Mouse (Mus musculus) limb, embryonic 13.5 days (tissue): ENCODE data around the gene Evi5. TPM values are rescaled to one million over a fixed set of nuclear protein-coding genes. Genes with fewer than 3 reads are reported as not detected.

Experiments
- ATAC-seq: fragments of 200-750 bp; cut with Nextera tagmentation; 2 replicates; pipeline ENCODE4 v1.8.0; 2017; ENCODE audit warnings: low read depth, moderate number of reproducible peaks, moderate TSS enrichment; ENCODE audit not compliant: low FRiP score
- H3K27ac ChIP-seq: fragments of 300-500 bp; sonication (generic); 2 replicates; pipeline ENCODE4 v1.5.1; 2015; ENCODE audit warnings: inconsistent platforms, mild to moderate bottlenecking, moderate library complexity
- H3K27me3 ChIP-seq: fragments of 300-500 bp; sonication (generic); 2 replicates; pipeline ENCODE4 v1.6.1; 2015; ENCODE audit warnings: mild to moderate bottlenecking, inconsistent platforms
- H3K36me3 ChIP-seq: fragments of 300-500 bp; sonication (generic); 2 replicates; pipeline ENCODE4 v1.6.1; 2015; ENCODE audit warnings: inconsistent platforms, mild to moderate bottlenecking, moderate library complexity
- H3K4me1 ChIP-seq: fragments of 300-500 bp; sonication (generic); 2 replicates; pipeline ENCODE4 v1.6.1; 2015; ENCODE audit warnings: inconsistent platforms
- H3K4me2 ChIP-seq: fragments of 300-500 bp; sonication (generic); replicated peaks from 2 replicates; pipeline ENCODE4 v1.6.1; 2015; ENCODE audit warnings: inconsistent platforms, mild to moderate bottlenecking, moderate library complexity
- H3K4me3 ChIP-seq: fragments of 300-500 bp; sonication (generic); 2 replicates; pipeline ENCODE4 v1.5.1; 2015; ENCODE audit warnings: moderate library complexity, mild to moderate bottlenecking, inconsistent platforms
- H3K9ac ChIP-seq: fragments of 300-500 bp; sonication (generic); 2 replicates; pipeline ENCODE4 v1.6.1; 2015; ENCODE audit warnings: mild to moderate bottlenecking, inconsistent platforms
- H3K9me3 ChIP-seq: fragments of 300-500 bp; sonication (generic); 2 replicates; pipeline ENCODE4 v1.6.1; 2016; ENCODE audit warnings: inconsistent platforms
- WGBS: fragments of 180-500 bp; shearing (Covaris S2); methylation state at CpG from one replicate; pipeline ENCODE4 v1.1.7; 2015; 5-methylcytosine and 5-hydroxymethylcytosine counted together
- polyA plus RNA-seq: library from polyadenylated mRNA; unstranded; fragments of >200 nt; fragmentation: Nextera tagmentation; extraction: Ambion mirVana; gene quantifications from 2 replicates; pipeline ENCODE4 v1.2.1, GENCODE M21; 2015

Evi5 gene
- polyA plus RNA-seq, 1 experiment from 2014 or later, result 88.5 TPM

GRCm38 (mm10) chr5:107717871-107718361 lies 157.0 kb downstream of the Evi5 start:
- WGBS, result 9% methylated on average over 11 of the region's 11 CpGs
- Histone ChIP-seq H3K4me2 (no peak overlapping the region), H3K9ac (no peak overlapping the region), H3K27ac (no peak overlapping the region), H3K4me3 (no peak overlapping the region), H3K36me3 (no peaks in the 10 kb centered on the region), H3K9me3 (no peaks in the 10 kb centered on the region), H3K27me3 (peaks cover 91% of the 10 kb centered on the region), H3K4me1 (peaks cover 13% of the 10 kb centered on the region)
- no peak for ATAC-seq

- Histone ChIP-seq H3K4me1 (no peaks in the 10 kb centered on the region), H3K27ac (no peak overlapping the region), H3K4me2 (no peak overlapping the region), H3K27me3 (peaks cover 53% of the 10 kb centered on the region), H3K36me3 (no peaks in the 10 kb centered on the region), H3K4me3 (no peak overlapping the region), H3K9me3 (no peaks in the 10 kb centered on the region), H3K9ac (no peak overlapping the region)
- WGBS, result 87% methylated on average over 2 of the region's 2 CpGs
- no peak for ATAC-seq
These were observed 163.2 kb downstream of the Evi5 start for GRCm38 (mm10) chr5:107711689-107712088.

- no peak overlapping the region for H3K27ac ChIP-seq
- no peak overlapping the region for H3K4me2 ChIP-seq
- H3K36me3 ChIP-seq, result no peaks in the 10 kb centered on the region
- H3K4me3 ChIP-seq, result no peak overlapping the region
- peaks cover 24% of the 10 kb centered on the region for H3K27me3 ChIP-seq
- WGBS, result 85% methylated on average over 8 of the region's 8 CpGs
- no peak for ATAC-seq
- H3K4me1 ChIP-seq, result no peaks in the 10 kb centered on the region
- H3K9me3 ChIP-seq, result no peaks in the 10 kb centered on the region
- no peak overlapping the region for H3K9ac ChIP-seq
These were observed 166.6 kb downstream of the Evi5 start for GRCm38 (mm10) chr5:107708124-107708797.

GRCm38 (mm10) chr5:107706262-107706661 lies 168.6 kb downstream of the Evi5 start:
- no peak overlapping the region for H3K9ac ChIP-seq
- WGBS, result 81% methylated on average over 1 of the region's 1 CpGs

GRCm38 (mm10) chr5:107705756-107706155 lies 169.2 kb downstream of the Evi5 start:
- Histone ChIP-seq H3K27ac (no peak overlapping the region), H3K36me3 (no peaks in the 10 kb centered on the region), H3K9me3 (no peaks in the 10 kb centered on the region), H3K27me3 (peaks cover 9% of the 10 kb centered on the region), H3K9ac (no peak overlapping the region), H3K4me2 (no peak overlapping the region), H3K4me3 (no peak overlapping the region), H3K4me1 (no peaks in the 10 kb centered on the region)
- 86% methylated on average over 4 of the region's 4 CpGs for WGBS
- no peak for ATAC-seq

More at GRCm38 (mm10) chr5:107706262-107706661, 168.6 kb downstream of the Evi5 start:
- ATAC-seq, result no peak
- no peaks in the 10 kb centered on the region for H3K9me3 ChIP-seq
- no peak overlapping the region for H3K4me3 ChIP-seq
- H3K36me3 ChIP-seq, result no peaks in the 10 kb centered on the region
- no peak overlapping the region for H3K27ac ChIP-seq
- no peaks in the 10 kb centered on the region for H3K4me1 ChIP-seq
- peaks cover 12% of the 10 kb centered on the region for H3K27me3 ChIP-seq
- no peak overlapping the region for H3K4me2 ChIP-seq

GRCm38 (mm10) chr5:107703207-107703763 lies 171.6 kb downstream of the Evi5 start:
- 82% methylated on average over 6 of the region's 6 CpGs for WGBS
- H3K4me1 ChIP-seq, result no peaks in the 10 kb centered on the region
- 0 out of 2 replicates have a peak, but pooled peaks cover 4% of the 10 kb centered on the region for H3K27me3 ChIP-seq

GRCm38 (mm10) chr5:107701658-107702057 lies 173.2 kb downstream of the Evi5 start:
- Histone ChIP-seq H3K27ac (no peak overlapping the region), H3K4me3 (no peak overlapping the region), H3K4me1 (no peaks in the 10 kb centered on the region), H3K27me3 (no peaks in the 10 kb centered on the region), H3K36me3 (no peaks in the 10 kb centered on the region), H3K9ac (no peak overlapping the region), H3K4me2 (no peak overlapping the region), H3K9me3 (0 out of 2 replicates have a peak, but pooled peaks cover 6% of the 10 kb centered on the region)
- ATAC-seq, result no peak
- WGBS, result 77% methylated on average over 9 of the region's 9 CpGs

More at GRCm38 (mm10) chr5:107703207-107703763, 171.6 kb downstream of the Evi5 start:
- no peak overlapping the region for H3K27ac ChIP-seq
- H3K4me2 ChIP-seq, result no peak overlapping the region
- H3K36me3 ChIP-seq, result no peaks in the 10 kb centered on the region
- no peak for ATAC-seq
- H3K9ac ChIP-seq, result no peak overlapping the region
- no peak overlapping the region for H3K4me3 ChIP-seq
- H3K9me3 ChIP-seq, result no peaks in the 10 kb centered on the region

GRCm38 (mm10) chr5:107700873-107701272 lies 174.0 kb downstream of the Evi5 start:
- no peak overlapping the region for H3K4me3 ChIP-seq
- no peaks in the 10 kb centered on the region for H3K36me3 ChIP-seq
- no peaks in the 10 kb centered on the region for H3K27me3 ChIP-seq
- ATAC-seq, result no peak
- 0 out of 2 replicates have a peak, but pooled peaks cover 6% of the 10 kb centered on the region for H3K9me3 ChIP-seq
- WGBS, result 89% methylated on average over 10 of the region's 10 CpGs
- H3K27ac ChIP-seq, result no peak overlapping the region
- H3K4me1 ChIP-seq, result no peaks in the 10 kb centered on the region
- no peak overlapping the region for H3K4me2 ChIP-seq
- H3K9ac ChIP-seq, result no peak overlapping the region

- Histone ChIP-seq H3K27me3 (no peaks in the 10 kb centered on the region), H3K36me3 (no peaks in the 10 kb centered on the region), H3K27ac (no peak overlapping the region), H3K9me3 (0 out of 2 replicates have a peak, but pooled peaks cover 6% of the 10 kb centered on the region), H3K4me3 (no peak overlapping the region), H3K4me2 (no peak overlapping the region), H3K4me1 (no peaks in the 10 kb centered on the region), H3K9ac (no peak overlapping the region)
- ATAC-seq, result no peak
- WGBS, result 83% methylated on average over 8 of the region's 8 CpGs
These were observed 176.0 kb downstream of the Evi5 start for GRCm38 (mm10) chr5:107698888-107699287.

- Histone ChIP-seq H3K27me3 (no peaks in the 10 kb centered on the region; the same call in 1 of the 2 replicates), H3K4me1 (no peaks in the 10 kb centered on the region), H3K4me3 (no peak overlapping the region), H3K27ac (no peak overlapping the region), H3K9ac (no peak overlapping the region), H3K36me3 (no peaks in the 10 kb centered on the region), H3K9me3 (0 out of 2 replicates have a peak, but pooled peaks cover 6% of the 10 kb centered on the region), H3K4me2 (no peak overlapping the region)
- 80% methylated on average over 3 of the region's 3 CpGs for WGBS
- no peak for ATAC-seq
These were observed 179.9 kb downstream of the Evi5 start for GRCm38 (mm10) chr5:107695019-107695418.
